Mouse (Mus musculus): Measurements from ENCODE around the gene Washc2.
"Not testable (repeated sequence)": the region's sequence is repeated elsewhere in the genome, so short reads cannot be mapped to it uniquely, and the experiment has no call there.

- TF ChIP-seq CTCF (conservative IDR thresholded peaks at IDR 0.05; ENCODE audit: low read length); POU5F1 (IDR thresholded peaks at IDR 0.05; ENCODE audit: borderline replicate concordance, low read length); NANOG (IDR thresholded peaks at IDR 0.05; ENCODE audit: borderline replicate concordance, low read length): not testable (repeated sequence)
Measured at GRCm38 (mm10) chr6:116234821-116235220, 27.0 kb downstream of the Washc2 start.

Data from E14TG2a.4 (cell line).